Mouse (Mus musculus) small intestine, adult 2 months (tissue): ENCODE results near the gene Miga2. TPM values are rescaled to one million over a fixed set of nuclear protein-coding genes. Genes with fewer than 3 reads are reported as not detected.

Experiments used
- H3K27ac ChIP-seq: fragments of 200-500 bp; 2 replicates; pipeline ENCODE4 v1.5.1; 2012; ENCODE audit warnings: low read depth, low read length, control low read depth, inconsistent platforms; ENCODE audit not compliant: insufficient read depth
- H3K27me3 ChIP-seq: fragments of 200-500 bp; 2 replicates; pipeline ENCODE4 v1.6.1; 2012; ENCODE audit warnings: mild to moderate bottlenecking, moderate library complexity, low read length, inconsistent platforms; ENCODE audit not compliant: control insufficient read depth, insufficient read depth
- H3K36me3 ChIP-seq: fragments of 200-500 bp; 2 replicates; pipeline ENCODE4 v1.6.1; 2012; ENCODE audit warnings: mild to moderate bottlenecking, low read length, control low read depth, inconsistent platforms; ENCODE audit not compliant: control insufficient read depth, insufficient read depth
- H3K4me1 ChIP-seq: fragments of 200-500 bp; 2 replicates; pipeline ENCODE4 v1.6.1; 2012; ENCODE audit warnings: low read length, inconsistent platforms, mixed read lengths; ENCODE audit not compliant: control insufficient read depth, insufficient read depth, insufficient read length
- H3K4me3 ChIP-seq: fragments of 200-500 bp; 2 replicates; pipeline ENCODE4 v1.5.1; 2012; ENCODE audit warnings: low read depth, mild to moderate bottlenecking, control low read depth, inconsistent platforms, low read length, moderate library complexity
- CTCF ChIP-seq: fragments of 200-500 bp; IDR thresholded peaks from 2 replicates; pipeline ENCODE4 v1.5.1; 2012; ENCODE audit warnings: low read depth, mild to moderate bottlenecking, control low read depth, inconsistent platforms, low read length, moderate library complexity, mixed read lengths; ENCODE audit not compliant: insufficient replicate concordance, insufficient read length; ENCODE audit errors: extremely low read depth
- POLR2A ChIP-seq: fragments of 200-500 bp; IDR thresholded peaks from 2 replicates; pipeline ENCODE4 v1.6.1; 2012; ENCODE audit warnings: low read depth, mild to moderate bottlenecking, control low read depth, inconsistent platforms, low read length, moderate library complexity
- WGBS: fragments of 180-500 bp; shearing (Covaris S2); methylation state at CpG from one replicate; pipeline ENCODE4 v1.1.7; 2018; 5-methylcytosine and 5-hydroxymethylcytosine counted together
- polyA plus RNA-seq: library from polyadenylated mRNA; depleted of rRNA; stranded (reverse); fragments of >200 nt; gene quantifications from 2 replicates; pipeline ENCODE4 v1.2.3, GENCODE M21; 2012

Miga2 gene
- polyA plus RNA-seq, 1 experiment, result 33.4 TPM

DNA sequence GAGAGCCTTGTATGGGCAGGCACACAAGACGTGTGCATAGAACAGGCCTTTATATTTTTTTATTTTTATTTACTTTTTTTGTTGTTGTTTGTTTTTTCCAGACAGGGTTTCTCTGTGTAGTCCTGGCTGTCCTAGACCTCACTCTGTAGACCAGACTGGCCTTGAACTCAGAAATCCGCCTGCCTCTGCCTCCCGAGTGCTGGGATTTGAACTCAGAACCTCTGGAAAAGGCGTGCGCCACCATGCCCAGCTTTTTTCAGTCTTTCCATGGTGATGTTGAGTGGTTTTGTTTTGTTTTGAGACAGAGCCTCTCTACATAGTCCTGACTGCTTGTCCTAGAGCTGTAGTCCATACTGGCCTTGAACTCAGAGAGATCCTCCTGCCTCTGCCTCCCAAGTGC lies 8.7 kb downstream of the Miga2 start:
- Histone ChIP-seq H3K4me3 (no peak overlapping the region), H3K27me3 (no peaks in the 10 kb centered on the region), H3K36me3 (peaks cover 73% of the 10 kb centered on the region), H3K27ac (no peak overlapping the region), H3K4me1 (peaks cover 14% of the 10 kb centered on the region)
- TF ChIP-seq CTCF, result no peak
- TF ChIP-seq POLR2A, result no peak
- WGBS, result 98% methylated on average over 5 of the region's 5 CpGs

DNA sequence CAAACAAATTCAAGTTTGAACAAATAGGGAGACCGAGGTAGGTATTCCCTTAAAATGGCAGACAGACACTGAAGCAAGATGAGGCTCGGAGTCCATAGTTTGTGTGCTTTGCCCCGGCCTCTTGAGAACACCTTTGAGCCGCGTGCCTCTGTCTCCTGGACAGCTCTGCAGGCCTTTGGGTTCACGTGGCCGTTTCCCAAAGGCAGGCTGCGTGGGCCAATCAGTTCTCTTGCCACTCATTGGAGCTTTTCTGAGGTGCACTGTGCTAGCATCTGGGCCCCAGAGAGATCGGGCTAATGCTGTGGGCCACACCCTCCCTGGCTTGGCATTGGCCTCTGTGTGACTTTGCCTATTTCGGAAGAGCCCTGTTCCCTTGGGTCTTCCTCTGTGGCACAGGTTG lies 11.9 kb downstream of the Miga2 start:
- no peak overlapping the region for H3K4me3 ChIP-seq
- TF ChIP-seq CTCF (no peak), POLR2A (no peak)
- H3K27ac ChIP-seq, result no peak overlapping the region
- WGBS, result 91% methylated on average over 10 of the region's 10 CpGs
- no peaks in the 10 kb centered on the region for H3K27me3 ChIP-seq
- peaks cover 8% of the 10 kb centered on the region for H3K4me1 ChIP-seq
- peaks cover 69% of the 10 kb centered on the region for H3K36me3 ChIP-seq

DNA sequence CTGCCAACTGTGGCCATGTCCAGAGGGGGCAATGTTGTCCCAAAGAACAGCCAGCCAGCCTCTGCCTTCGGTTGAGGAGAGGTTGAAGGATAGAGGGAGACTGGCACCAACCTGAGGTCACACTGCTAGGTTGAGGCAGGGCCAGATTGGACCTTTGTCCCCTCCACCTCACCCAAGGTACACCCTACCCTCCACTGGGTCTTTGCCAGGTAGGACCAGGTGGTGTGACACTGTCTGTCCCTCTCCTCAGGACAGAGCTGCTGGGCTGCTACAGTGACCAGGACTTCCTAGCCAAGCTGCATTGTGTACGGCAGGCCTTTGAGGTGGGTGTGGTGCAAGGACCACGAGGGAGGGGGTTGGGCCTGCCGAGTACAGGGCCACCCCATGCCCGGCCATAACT lies 13.7 kb downstream of the Miga2 start:
- Histone ChIP-seq H3K4me1 (peaks cover 14% of the 10 kb centered on the region), H3K4me3 (no peak overlapping the region), H3K27me3 (no peaks in the 10 kb centered on the region), H3K27ac (no peak overlapping the region), H3K36me3 (peaks cover 69% of the 10 kb centered on the region)
- no peak for TF ChIP-seq POLR2A
- TF ChIP-seq CTCF, result no peak
- WGBS, result 61% methylated on average over 5 of the region's 5 CpGs

DNA sequence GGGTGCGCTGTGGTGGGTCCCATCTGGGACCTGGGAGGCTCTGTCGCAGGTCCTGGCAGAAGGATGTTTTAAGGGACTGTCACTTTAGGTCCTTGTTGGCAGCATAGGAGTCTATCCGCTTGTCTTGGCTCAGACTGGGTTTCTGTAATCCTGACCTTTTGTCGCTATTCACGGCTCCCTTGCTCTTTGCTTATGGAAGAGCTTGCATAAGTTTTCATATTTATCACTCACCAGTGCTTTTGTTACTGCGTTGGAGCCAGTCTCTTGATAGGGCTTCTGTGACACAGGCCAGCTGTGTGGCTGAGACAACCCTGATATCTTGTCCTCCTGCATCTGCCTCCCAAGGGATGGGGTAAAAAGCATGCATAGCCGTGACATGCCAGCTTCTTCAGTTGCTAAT lies 15.3 kb downstream of the Miga2 start:
- Histone ChIP-seq H3K4me3 (no peak overlapping the region), H3K27ac (no peak overlapping the region), H3K36me3 (peaks cover 71% of the 10 kb centered on the region), H3K4me1 (peaks cover 14% of the 10 kb centered on the region), H3K27me3 (no peaks in the 10 kb centered on the region)
- TF ChIP-seq CTCF, result no peak
- no peak for TF ChIP-seq POLR2A
- WGBS, result 85% methylated on average over 7 of the region's 7 CpGs

DNA sequence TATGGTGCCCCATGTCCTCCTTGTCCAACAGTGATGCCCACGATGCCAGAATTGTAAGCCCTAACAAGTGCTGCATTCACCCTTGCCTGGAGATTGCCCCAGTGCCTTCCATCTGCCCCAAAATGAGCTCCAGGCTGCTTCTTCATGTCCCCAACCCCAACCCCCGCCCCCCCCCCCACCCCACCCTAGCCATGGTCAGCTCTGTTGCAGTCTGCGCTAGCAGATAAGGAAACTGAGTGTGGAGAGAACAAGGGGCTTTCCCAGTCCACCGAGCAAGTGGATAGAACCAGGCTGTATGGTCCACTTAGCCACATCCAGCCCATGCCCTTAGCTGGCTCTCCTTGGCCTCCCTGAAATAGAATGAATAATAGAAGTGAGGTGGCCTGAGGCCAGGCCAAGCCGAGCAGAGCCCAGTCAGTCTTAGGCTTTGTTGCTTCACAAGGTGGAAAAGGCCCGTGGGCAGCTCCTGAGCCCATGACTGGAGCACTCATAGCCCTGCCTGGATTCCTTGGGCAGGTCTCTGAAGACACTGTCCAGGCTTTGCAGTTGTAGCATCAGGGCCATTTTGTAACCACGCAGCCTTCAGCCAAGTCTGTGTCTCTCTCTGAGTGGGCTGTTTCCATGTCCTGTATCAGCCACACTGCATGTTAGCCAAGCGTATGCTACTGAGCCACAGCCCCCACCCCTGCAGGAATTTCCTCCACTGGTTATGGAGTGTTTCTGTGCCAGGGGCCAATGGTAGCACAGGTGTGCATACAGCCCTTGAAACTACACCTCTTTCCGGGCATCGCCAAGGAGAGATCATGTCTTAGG lies 16.7 kb downstream of the Miga2 start:
- TF ChIP-seq CTCF (no peak), POLR2A (no peak)
- peaks cover 73% of the 10 kb centered on the region for H3K36me3 ChIP-seq
- peaks cover 14% of the 10 kb centered on the region for H3K4me1 ChIP-seq
- no peaks in the 10 kb centered on the region for H3K27me3 ChIP-seq
- peak overlapping the region; percentile 68 for H3K27ac ChIP-seq
- WGBS, result 81% methylated on average over 10 of the region's 10 CpGs
- no peak overlapping the region for H3K4me3 ChIP-seq

DNA sequence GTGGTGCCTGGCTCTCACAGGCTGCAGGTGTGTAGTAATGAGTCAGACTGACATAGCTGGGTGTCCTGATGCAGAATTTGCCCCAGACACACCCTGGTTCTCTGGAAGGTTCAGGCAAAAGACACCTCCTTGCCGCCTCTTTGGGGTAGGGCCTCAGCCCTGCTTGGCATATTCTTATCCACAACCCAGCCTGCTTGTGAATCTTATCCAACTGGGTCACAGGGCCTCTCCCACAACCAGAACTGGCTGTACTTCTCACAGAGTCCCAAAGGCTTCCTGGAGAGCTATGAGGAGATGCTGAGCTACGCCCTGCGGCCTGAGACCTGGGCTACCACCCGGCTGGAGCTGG lies 17.3 kb downstream of the Miga2 start:
- no peak for TF ChIP-seq CTCF
- no peak for TF ChIP-seq POLR2A
- Histone ChIP-seq H3K4me3 (no peak overlapping the region), H3K36me3 (peaks cover 67% of the 10 kb centered on the region), H3K27ac (peak overlapping the region; percentile 17; the same call in 1 of the 2 replicates), H3K4me1 (peaks cover 14% of the 10 kb centered on the region), H3K27me3 (no peaks in the 10 kb centered on the region)
- 79% methylated on average over 4 of the region's 4 CpGs for WGBS

DNA sequence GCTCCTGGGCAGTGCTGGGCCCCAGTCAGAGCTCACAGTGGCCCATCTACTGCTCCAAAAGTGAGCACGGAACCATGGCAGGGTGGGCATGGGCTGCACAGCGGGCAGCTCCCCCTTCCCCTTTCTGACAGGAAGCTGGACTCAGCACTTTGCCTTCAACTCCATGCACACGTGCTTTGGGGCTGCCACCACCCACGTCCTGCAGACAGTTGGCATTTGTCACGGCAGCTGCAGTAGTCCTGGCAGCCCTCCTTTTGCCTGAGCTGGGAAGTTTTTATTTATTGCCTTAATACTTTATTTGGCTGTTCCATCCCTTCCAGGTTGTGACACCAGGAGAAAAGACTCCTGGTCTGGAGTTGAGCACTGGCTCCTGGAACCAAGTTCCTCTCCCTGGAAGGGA lies 20.8 kb downstream of the Miga2 start:
- 72% methylated on average over 5 of the region's 5 CpGs for WGBS

More for the DNA sequence above, 20.8 kb downstream of the Miga2 start:
- Histone ChIP-seq H3K36me3 (peaks cover 38% of the 10 kb centered on the region), H3K4me3 (no peak overlapping the region), H3K27ac (no peak overlapping the region), H3K4me1 (peaks cover 6% of the 10 kb centered on the region), H3K27me3 (no peaks in the 10 kb centered on the region)
- no peak for TF ChIP-seq CTCF
- no peak for TF ChIP-seq POLR2A
